Comparison of ENCODE assay signal across 8 mouse cellular contexts in genomic region chrX:52744201-52745051, GRCm38 (mm10). TPM values are rescaled to one million over a fixed set of nuclear protein-coding genes. Genes with fewer than 3 reads are reported as not detected.
DNase-seq lines count a peak whose midpoint lies in the region; ATAC-seq and TF ChIP-seq lines count a peak whose summit lies in the region.

No protein-coding gene starts in this region.

- H3K9ac ChIP-seq in heart, embryonic 12.5 days: peak overlapping the region; percentile 33; the same call in 1 of the 2 replicates
- peak overlapping the region; percentile 34; the same call in 1 of the 2 replicates for H3K9ac ChIP-seq in kidney, embryonic 14.5 days (ENCODE audit: low read depth, low read length)

- H3K4me3 ChIP-seq in heart, embryonic 12.5 days: peak overlapping the region; percentile 52
- peak overlapping the region; percentile 42 for H3K4me3 ChIP-seq in kidney, embryonic 14.5 days (ENCODE audit: low read length)
- peak overlapping the region; percentile 82 for H3K4me3 ChIP-seq in small intestine, adult 2 months (ENCODE audit: low read depth, low read length)

- TF ChIP-seq CTCF in small intestine, adult 2 months (IDR thresholded peaks at IDR 0.05; ENCODE audit: extremely low read depth, insufficient read length, insufficient replicate concordance, low read depth, low read length): no peak

- no peak overlapping the region for H3K27ac ChIP-seq in heart, embryonic 12.5 days (ENCODE audit: poor library complexity, severe bottlenecking)
- H3K27ac ChIP-seq in kidney, embryonic 14.5 days (ENCODE audit: low read depth, low read length): no peak overlapping the region
- no peak overlapping the region for H3K27ac ChIP-seq in small intestine, adult 2 months (ENCODE audit: insufficient read depth, low read depth, low read length)

- WGBS in heart, embryonic 12.5 days: 20% methylated on average over 49 of the region's 50 CpGs
- 25% methylated on average over 46 of the region's 50 CpGs for WGBS in kidney, embryonic 14.5 days
- WGBS in small intestine, adult 2 months: 14% methylated on average over 49 of the region's 50 CpGs

- no peaks in the 10 kb centered on the region for H3K36me3 ChIP-seq in heart, embryonic 12.5 days
- no peaks in the 10 kb centered on the region for H3K36me3 ChIP-seq in kidney, embryonic 14.5 days (ENCODE audit: control insufficient read depth, insufficient read depth, low read length)
- no peaks in the 10 kb centered on the region for H3K36me3 ChIP-seq in small intestine, adult 2 months (ENCODE audit: control insufficient read depth, insufficient read depth, low read length)

- no peaks in the 10 kb centered on the region for H3K9me3 ChIP-seq in heart, embryonic 12.5 days (replicated peaks)
- no peaks in the 10 kb centered on the region for H3K9me3 ChIP-seq in kidney, embryonic 14.5 days (ENCODE audit: control insufficient read depth, low read length)

- peak; percentile 73 for ATAC-seq in activated CD4-positive, CD25-positive, alpha-beta regulatory T cell, adult 4 months
- ATAC-seq in heart, embryonic 12.5 days (ENCODE audit: insufficient number of reproducible peaks, low FRiP score): no peak
- ATAC-seq in kidney, embryonic 14.5 days (ENCODE audit: low FRiP score, low TSS enrichment): peak; percentile 28; the same call in 1 of the 2 replicates

- peaks cover 38% of the 10 kb centered on the region for H3K27me3 ChIP-seq in heart, embryonic 12.5 days (replicated peaks)
- H3K27me3 ChIP-seq in kidney, embryonic 14.5 days (ENCODE audit: control insufficient read depth, insufficient read depth, low read length): peaks cover 7% of the 10 kb centered on the region
- no peaks in the 10 kb centered on the region for H3K27me3 ChIP-seq in small intestine, adult 2 months (ENCODE audit: control insufficient read depth, insufficient read depth, low read length)

- H3K4me1 ChIP-seq in heart, embryonic 12.5 days (replicated peaks): no peaks in the 10 kb centered on the region
- H3K4me1 ChIP-seq in kidney, embryonic 14.5 days (ENCODE audit: control insufficient read depth, insufficient read depth, low read length): no peaks in the 10 kb centered on the region
- H3K4me1 ChIP-seq in small intestine, adult 2 months (ENCODE audit: control insufficient read depth, insufficient read depth, insufficient read length, low read length): 0 out of 2 replicates have a peak, but pooled peaks cover 6% of the 10 kb centered on the region

- TF ChIP-seq POLR2A in small intestine, adult 2 months (IDR thresholded peaks at IDR 0.05; ENCODE audit: low read depth, low read length): no peak

- DNase-seq in CD4-positive helper T cell, adult 2 months (ENCODE audit: low read depth, low spot score): peak; percentile 73
- DNase-seq in lung, postnatal 10 days: peak; percentile 1
- DNase-seq in layer of hippocampus, postnatal 14 days (ENCODE audit: low spot score in 2 of 2): no peak
- DNase-seq in layer of hippocampus, postnatal 36 days: no peak

- peak overlapping the region; percentile 93 for H3K4me2 ChIP-seq in heart, embryonic 12.5 days
- H3K4me2 ChIP-seq in kidney, embryonic 14.5 days (replicated peaks; ENCODE audit: low read depth, low read length): peak overlapping the region; percentile 86

RNA-seq across cellular contexts. Expression of gene Ccdc160, which starts 46.6 kb away (rescaled TPM):
- polyA plus RNA-seq in activated CD4-positive, CD25-positive, alpha-beta regulatory T cell, adult 4 months (2017; shearing (Covaris generic)): not detected
- 0.40 and 0.69 TPM in 2 replicates for polyA plus RNA-seq in heart, embryonic 12.5 days (2016; fragmentation: Nextera tagmentation; extraction: Ambion mirVana)
- polyA plus RNA-seq in kidney, embryonic 14.5 days (2014; fragmentation: Nextera tagmentation; extraction: Ambion mirVana): 4.6 and 4.7 TPM in 2 replicates
- not detected in 2 replicates for polyA plus RNA-seq in small intestine, adult 2 months (2012; rRNA removed)
- 1 to 10 TPM; 2.7 to 3.5 TPM for total RNA-seq in layer of hippocampus, postnatal 14 days (2021)
- 1 to 10 TPM; 2.5 to 2.9 TPM for total RNA-seq in layer of hippocampus, postnatal 36 days (2021)

Comparison
In these comparisons a context has a peak if more than half of its experiments do, and no peak if none do; other contexts are left out.
1. DNase-seq: peak in CD4-positive helper T cell, adult 2 months (single experiment) and lung, postnatal 10 days (single experiment); none in layer of hippocampus, postnatal 14 days (0 of 2) and layer of hippocampus, postnatal 36 days (0 of 2).
2. Peak in every context shown above with its lines, with median percentiles within 50 percentile points of each other: H3K4me3 ChIP-seq.